Mouse (Mus musculus) midbrain, embryonic 11.5 days (tissue): ENCODE measurements at regions not wholly inside any gene's neighbourhood (a gene's known extent, or its start where the extent isn't known, plus 50 kb on each side); places are given as distances from the start of the nearest gene placed in this dataset.

Experiments used
- ATAC-seq: fragments of 200-750 bp; cut with Nextera tagmentation; 2 replicates; pipeline ENCODE4 v1.8.0; 2017; ENCODE audit warnings: moderate TSS enrichment, moderate library complexity; ENCODE audit not compliant: low FRiP score
- DNase-seq: peaks from one replicate; pipeline ENCODE4 v3.0.0; 2015; ENCODE audit warnings: low spot score; ENCODE audit errors: missing footprints
- H3K27ac ChIP-seq: fragments of 300-500 bp; sonication (generic); 2 replicates; pipeline ENCODE4 v1.5.1; 2014; ENCODE audit warnings: low read depth, low read length
- H3K27me3 ChIP-seq: fragments of 300-500 bp; sonication (generic); 2 replicates; pipeline ENCODE4 v1.6.1; 2014; ENCODE audit warnings: mild to moderate bottlenecking, low read length, moderate library complexity, mixed read lengths; ENCODE audit not compliant: control insufficient read depth, insufficient read depth
- H3K36me3 ChIP-seq: fragments of 300-500 bp; sonication (generic); 2 replicates; pipeline ENCODE4 v1.6.1; 2014; ENCODE audit warnings: mild to moderate bottlenecking, low read length, moderate library complexity, mixed read lengths; ENCODE audit not compliant: control insufficient read depth, insufficient read depth
- H3K4me1 ChIP-seq: fragments of 300-500 bp; sonication (generic); 2 replicates; pipeline ENCODE4 v1.6.1; 2014; ENCODE audit warnings: low read length; ENCODE audit not compliant: control insufficient read depth, insufficient read depth
- H3K4me2 ChIP-seq: fragments of 300-500 bp; sonication (generic); 2 replicates; pipeline ENCODE4 v1.6.1; 2014; ENCODE audit warnings: mild to moderate bottlenecking, moderate library complexity
- H3K4me3 ChIP-seq: fragments of 300-500 bp; sonication (generic); 2 replicates; pipeline ENCODE4 v1.5.1; 2014; ENCODE audit warnings: low read depth, low read length
- H3K9ac ChIP-seq: fragments of 300-500 bp; sonication (generic); 2 replicates; pipeline ENCODE4 v1.6.1; 2014; ENCODE audit warnings: low read length
- H3K9me3 ChIP-seq: fragments of 300-500 bp; sonication (generic); 2 replicates; pipeline ENCODE4 v1.6.1; 2016; ENCODE audit warnings: low read length; ENCODE audit not compliant: control insufficient read depth
- WGBS: fragments of 180-500 bp; shearing (Covaris S2); extraction: QIAGEN DNeasy Blood & Tissue Kit; methylation state at CpG from one replicate; pipeline ENCODE4 v1.1.7; 2014; 5-methylcytosine and 5-hydroxymethylcytosine counted together

DNA sequence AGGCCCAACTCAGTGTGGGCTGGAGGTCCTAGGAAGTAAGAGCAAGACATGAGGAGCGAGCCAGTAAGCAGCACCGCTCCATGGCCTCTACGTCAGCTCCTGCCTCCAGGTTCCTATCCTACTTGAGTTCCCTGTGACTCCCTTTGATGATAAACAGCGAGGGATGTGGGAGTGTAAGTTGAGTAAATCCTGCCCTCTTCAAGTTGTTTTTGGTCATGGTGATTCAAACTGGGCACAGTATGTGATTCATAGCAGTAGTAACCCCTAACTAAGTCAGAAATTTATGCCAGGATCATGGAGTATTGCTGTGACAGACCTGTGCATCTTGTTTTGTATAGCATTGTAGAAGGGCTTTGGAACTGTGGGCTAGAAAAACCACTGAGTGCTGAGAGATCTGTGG lies 366.5 kb downstream of the Gpat3 start:
- no peak overlapping the region for H3K27ac ChIP-seq
- H3K4me1 ChIP-seq: no peaks in the 10 kb centered on the region
- ATAC-seq (no peak), DNase-seq (no peak)
- H3K9me3 ChIP-seq: no peaks in the 10 kb centered on the region
- 89% methylated on average over 4 of the region's 4 CpGs for WGBS
- H3K9ac ChIP-seq: no peak overlapping the region
- no peaks in the 10 kb centered on the region for H3K36me3 ChIP-seq
- no peaks in the 10 kb centered on the region for H3K27me3 ChIP-seq
- no peak overlapping the region for H3K4me3 ChIP-seq
- H3K4me2 ChIP-seq: no peak overlapping the region

GRCm38 (mm10) chr5:101208150-101208549 lies 362.6 kb downstream of the Gpat3 start:
- H3K9ac ChIP-seq: no peak overlapping the region
- no peaks in the 10 kb centered on the region for H3K27me3 ChIP-seq
- no peaks in the 10 kb centered on the region for H3K4me1 ChIP-seq
- H3K4me3 ChIP-seq: no peak overlapping the region
- no peaks in the 10 kb centered on the region; the same call in 1 of the 2 replicates for H3K9me3 ChIP-seq
- no peak overlapping the region for H3K4me2 ChIP-seq
- H3K27ac ChIP-seq: no peak overlapping the region
- no peak for ATAC-seq
- no peaks in the 10 kb centered on the region for H3K36me3 ChIP-seq
- no peak for DNase-seq
- 83% methylated on average over 5 of the region's 5 CpGs for WGBS

DNA sequence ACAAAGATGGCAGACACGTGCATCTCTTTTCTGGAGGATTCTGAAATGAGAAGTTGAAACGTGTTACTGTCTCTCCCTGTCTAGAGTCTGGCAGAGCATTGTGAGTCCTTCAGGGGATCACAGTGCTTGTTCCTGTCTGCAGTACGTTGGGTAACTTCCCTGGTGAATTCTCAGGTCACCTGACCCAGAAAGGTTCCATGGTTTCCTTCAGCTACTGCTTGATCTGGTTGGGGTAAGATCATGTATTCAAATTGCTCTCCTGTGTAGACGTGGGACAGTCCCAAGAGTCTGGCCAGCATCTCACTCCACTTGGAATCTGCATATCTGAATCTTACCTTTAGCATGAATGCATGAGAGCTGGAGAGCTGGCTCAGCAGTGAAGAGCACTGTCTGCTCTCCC lies 350.0 kb downstream of the Gpat3 start:
- H3K36me3 ChIP-seq: no peaks in the 10 kb centered on the region
- no peak for DNase-seq
- no peak overlapping the region for H3K4me3 ChIP-seq
- no peak for ATAC-seq
- no peak overlapping the region for H3K9ac ChIP-seq
- H3K9me3 ChIP-seq: no peaks in the 10 kb centered on the region
- WGBS: 77% methylated on average over 4 of the region's 4 CpGs
- H3K27me3 ChIP-seq: no peaks in the 10 kb centered on the region
- no peak overlapping the region for H3K4me2 ChIP-seq
- no peaks in the 10 kb centered on the region for H3K4me1 ChIP-seq
- H3K27ac ChIP-seq: no peak overlapping the region

- Histone ChIP-seq H3K27me3 (no peaks in the 10 kb centered on the region), H3K4me3 (no peak overlapping the region), H3K4me1 (peaks cover 2% of the 10 kb centered on the region; the same call in 1 of the 2 replicates), H3K4me2 (no peak overlapping the region), H3K36me3 (no peaks in the 10 kb centered on the region), H3K9ac (no peak overlapping the region), H3K9me3 (no peaks in the 10 kb centered on the region), H3K27ac (no peak overlapping the region)
- ATAC-seq: no peak
- 98% methylated on average over 2 of the region's 2 CpGs for WGBS
- DNase-seq: no peak
Measured at GRCm38 (mm10) chr5:101190976-101191375, 345.5 kb downstream of the Gpat3 start.

DNA sequence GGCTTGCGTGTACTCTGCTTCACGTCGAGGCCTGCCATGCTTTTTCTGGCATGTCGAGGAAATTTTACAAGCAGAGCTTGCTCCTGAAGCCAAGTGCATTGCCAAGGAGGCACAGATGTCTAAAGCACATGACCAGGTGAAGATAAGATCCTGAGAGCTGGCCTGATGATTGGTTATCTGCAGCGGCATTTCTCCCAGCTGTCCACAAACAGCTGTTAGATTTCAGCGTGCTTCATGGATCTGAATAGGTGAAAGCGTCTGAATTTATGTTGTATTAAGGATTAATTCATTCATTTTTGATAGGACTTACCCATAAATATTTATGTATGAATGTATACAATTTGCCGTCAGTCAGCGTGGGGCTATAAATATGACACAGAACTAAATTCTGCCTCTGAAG lies 327.7 kb downstream of the Gpat3 start:
- DNase-seq (no peak), ATAC-seq (no peak)
- Histone ChIP-seq H3K36me3 (no peaks in the 10 kb centered on the region), H3K27ac (no peak overlapping the region), H3K4me2 (no peak overlapping the region), H3K9me3 (no peaks in the 10 kb centered on the region), H3K4me1 (no peaks in the 10 kb centered on the region), H3K4me3 (no peak overlapping the region), H3K27me3 (no peaks in the 10 kb centered on the region), H3K9ac (no peak overlapping the region)
- 91% methylated on average over 9 of the region's 9 CpGs for WGBS

GRCm38 (mm10) chr5:101172782-101173181 lies 327.3 kb downstream of the Gpat3 start:
- H3K9me3 ChIP-seq: no peaks in the 10 kb centered on the region
- no peak overlapping the region for H3K4me3 ChIP-seq
- H3K4me2 ChIP-seq: no peak overlapping the region
- H3K36me3 ChIP-seq: no peaks in the 10 kb centered on the region
- H3K27me3 ChIP-seq: no peaks in the 10 kb centered on the region
- no peak overlapping the region for H3K27ac ChIP-seq
- ATAC-seq (no peak), DNase-seq (no peak)
- H3K9ac ChIP-seq: no peak overlapping the region
- H3K4me1 ChIP-seq: no peaks in the 10 kb centered on the region
- 90% methylated on average over 10 of the region's 10 CpGs for WGBS

DNA sequence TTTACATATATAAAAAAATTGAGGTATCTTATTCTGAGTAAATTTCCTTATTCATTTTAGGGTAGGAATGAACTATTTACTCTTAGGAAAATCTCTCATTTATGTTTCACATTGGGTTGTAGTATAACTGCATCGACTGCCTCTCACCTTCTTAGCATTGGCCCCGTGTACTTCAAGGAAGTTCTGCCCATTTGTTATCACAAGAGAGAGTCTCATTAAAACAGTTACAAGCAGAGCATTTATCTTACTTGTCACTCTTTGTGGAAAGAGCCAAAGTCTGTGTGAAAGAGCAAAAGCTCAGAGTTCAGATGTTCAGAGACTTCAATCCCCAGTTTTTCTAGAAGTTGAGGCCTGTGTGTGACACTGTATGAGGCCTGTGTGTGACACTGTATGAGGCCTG lies 323.6 kb downstream of the Gpat3 start:
- 88% methylated on average over 2 of the region's 2 CpGs for WGBS
- H3K27me3 ChIP-seq: no peaks in the 10 kb centered on the region
- ATAC-seq: no peak

GRCm38 (mm10) chr5:101163624-101164213 lies 318.2 kb downstream of the Gpat3 start:
- no peak overlapping the region for H3K27ac ChIP-seq
- WGBS: 53% methylated on average over 8 of the region's 8 CpGs
- H3K4me3 ChIP-seq: no peak overlapping the region
- no peak overlapping the region for H3K4me2 ChIP-seq
- DNase-seq (peak; percentile 74), ATAC-seq (no peak)
- H3K9me3 ChIP-seq: no peaks in the 10 kb centered on the region
- peaks cover 3% of the 10 kb centered on the region; the same call in 1 of the 2 replicates for H3K4me1 ChIP-seq
- H3K27me3 ChIP-seq: no peaks in the 10 kb centered on the region
- H3K9ac ChIP-seq: no peak overlapping the region
- H3K36me3 ChIP-seq: no peaks in the 10 kb centered on the region

More for the DNA sequence above, 323.6 kb downstream of the Gpat3 start:
- H3K36me3 ChIP-seq: no peaks in the 10 kb centered on the region
- H3K4me1 ChIP-seq: no peaks in the 10 kb centered on the region
- H3K27ac ChIP-seq: no peak overlapping the region
- H3K4me2 ChIP-seq: no peak overlapping the region
- no peak overlapping the region for H3K4me3 ChIP-seq
- no peak for DNase-seq
- H3K9ac ChIP-seq: no peak overlapping the region
- no peaks in the 10 kb centered on the region for H3K9me3 ChIP-seq

DNA sequence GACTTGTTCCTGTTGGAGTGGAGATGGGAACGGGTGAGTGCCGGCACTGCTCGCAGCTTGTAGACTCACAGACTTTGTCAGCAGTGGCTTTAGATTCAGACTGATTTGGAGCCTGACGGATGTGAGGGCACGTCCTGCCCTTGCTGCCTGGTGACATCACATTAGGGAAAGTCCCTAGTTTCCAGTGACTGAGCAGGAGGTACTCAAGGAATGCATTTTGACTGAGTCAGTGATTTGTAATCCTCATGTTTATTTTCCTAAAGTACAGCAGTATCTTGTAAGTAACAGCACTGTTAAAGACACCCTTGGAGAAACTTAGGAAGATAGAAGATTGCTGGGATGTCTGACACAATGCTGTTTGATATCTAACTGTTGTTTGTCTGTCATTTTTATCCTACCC lies 317.6 kb downstream of the Gpat3 start:
- no peaks in the 10 kb centered on the region for H3K27me3 ChIP-seq
- no peak overlapping the region for H3K9ac ChIP-seq
- WGBS: 30% methylated on average over 5 of the region's 5 CpGs
- no peak overlapping the region for H3K4me3 ChIP-seq
- H3K36me3 ChIP-seq: no peaks in the 10 kb centered on the region
- H3K27ac ChIP-seq: no peak overlapping the region
- ATAC-seq (no peak), DNase-seq (peak; percentile 69)
- H3K9me3 ChIP-seq: no peaks in the 10 kb centered on the region
- no peak overlapping the region for H3K4me2 ChIP-seq
- peaks cover 3% of the 10 kb centered on the region; the same call in 1 of the 2 replicates for H3K4me1 ChIP-seq
